Mouse (Mus musculus) bone marrow macrophage, adult 2 months (primary cell): ENCODE results near the gene Vamp8. TPM values are rescaled to one million over a fixed set of nuclear protein-coding genes. Genes with fewer than 3 reads are reported as not detected.

Experiments used
- H3K27ac ChIP-seq: 2 replicates; pipeline ENCODE4 v1.5.1; 2012; ENCODE audit warnings: low read depth, low read length; ENCODE audit not compliant: insufficient read depth
- H3K4me1 ChIP-seq: 2 replicates; pipeline ENCODE4 v1.6.1; 2012; ENCODE audit warnings: low read length; ENCODE audit not compliant: control insufficient read depth, insufficient read depth
- H3K4me3 ChIP-seq: 2 replicates; pipeline ENCODE4 v1.5.1; 2012; ENCODE audit warnings: mild to moderate bottlenecking, low read length, moderate library complexity; ENCODE audit not compliant: insufficient read depth
- CTCF ChIP-seq: IDR thresholded peaks from 2 replicates; pipeline ENCODE4 v1.5.1; 2012; ENCODE audit warnings: low read depth, mild to moderate bottlenecking, low read length, moderate library complexity
- POLR2A ChIP-seq: IDR thresholded peaks from 2 replicates; pipeline ENCODE4 v1.6.1; 2012; ENCODE audit warnings: mild to moderate bottlenecking, low read depth, low read length, borderline replicate concordance
- polyA plus RNA-seq: library from polyadenylated mRNA; stranded (reverse); fragments of >200 nt; gene quantifications from 2 replicates; pipeline ENCODE4 v1.2.4, GENCODE M21; 2012; ENCODE audit not compliant: missing spikeins, insufficient read depth, insufficient read length

Vamp8 gene
- polyA plus RNA-seq, 1 experiment = 348 TPM

DNA sequence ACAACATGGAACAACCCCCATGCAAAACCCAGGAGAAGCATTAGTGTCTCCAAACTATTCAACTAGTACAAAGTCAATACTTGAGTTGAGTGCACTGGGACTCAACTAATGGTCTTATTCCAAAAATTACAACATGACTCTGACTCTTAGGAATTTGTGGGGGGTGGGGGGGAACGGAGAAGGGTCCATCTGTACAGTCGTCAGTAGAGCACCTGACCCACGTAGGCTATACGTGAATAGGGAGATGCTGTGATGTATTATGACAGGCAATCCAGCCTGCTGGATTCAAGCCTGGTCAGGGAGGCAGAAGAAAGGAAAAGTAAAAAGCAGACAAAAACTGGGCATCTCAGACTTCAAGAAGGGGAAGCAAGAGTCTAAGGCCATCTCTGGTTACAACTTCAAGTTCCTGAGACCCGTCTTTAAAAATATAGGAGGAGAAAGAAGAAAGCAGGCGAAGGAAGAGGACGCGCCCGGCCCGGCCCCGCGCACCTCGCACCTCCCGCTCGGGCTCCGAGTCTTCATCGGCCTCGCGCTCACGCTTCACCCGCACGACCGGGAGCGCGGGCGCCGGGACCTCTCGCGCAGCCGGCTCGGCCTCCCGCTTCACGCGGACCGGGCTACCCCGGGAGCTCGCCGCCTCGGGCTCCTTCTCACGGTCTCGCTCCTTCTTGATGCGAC, 46.0 kb downstream of the Vamp8 start:
- peaks cover 24% of the 10 kb centered on the region for H3K4me1 ChIP-seq
- TF ChIP-seq POLR2A (no peak), CTCF (no peak)
- peak overlapping the region; percentile 89 for H3K4me3 ChIP-seq
- peak overlapping the region; percentile 22 for H3K27ac ChIP-seq

DNA sequence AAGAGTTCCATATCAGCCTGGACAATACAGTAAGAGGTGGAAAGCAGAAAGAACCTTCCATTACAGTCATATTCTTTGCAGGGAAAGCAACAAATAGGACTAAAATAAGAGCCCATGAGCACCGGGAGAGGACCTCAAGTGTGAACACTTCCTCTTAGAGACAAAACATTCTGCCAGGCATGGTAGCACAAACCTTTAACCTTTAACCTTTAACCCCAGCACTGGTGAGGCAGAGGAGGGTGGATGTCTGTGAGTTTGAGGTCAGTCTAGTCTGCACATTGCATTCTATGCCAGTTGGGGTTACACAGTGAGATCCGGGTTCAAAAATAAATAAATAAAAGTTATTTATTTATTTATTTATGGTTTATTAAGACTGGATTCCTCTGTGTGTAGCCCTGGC, 50.0 kb downstream of the Vamp8 start:
- TF ChIP-seq POLR2A (no peak), CTCF (no peak)
- no peak overlapping the region for H3K27ac ChIP-seq
- H3K4me3 ChIP-seq = no peak overlapping the region
- peaks cover 3% of the 10 kb centered on the region for H3K4me1 ChIP-seq

Other genes with a start within 250 kb of the Vamp8 start
- gene Atoh8, start 155.1 kb downstream of the Vamp8 start, polyA plus RNA-seq = not detected in 2 replicates
- not detected in 2 replicates for gene Sftpb, start 86.1 kb downstream of the Vamp8 start, polyA plus RNA-seq
- 19.9 and 20.2 TPM in 2 replicates for gene Usp39, start 45.5 kb downstream of the Vamp8 start, polyA plus RNA-seq
- 33.9 and 36.5 TPM in 2 replicates for gene 0610030E20Rik, start 43.4 kb downstream of the Vamp8 start, polyA plus RNA-seq
- 3.0 and 3.6 TPM in 2 replicates for gene Tmem150a, start 35.3 kb downstream of the Vamp8 start, polyA plus RNA-seq
- 97.4 and 105 TPM in 2 replicates for gene Rnf181, start 23.7 kb downstream of the Vamp8 start, polyA plus RNA-seq
- 5.3 and 10.5 TPM in 2 replicates for gene Vamp5, start 10.2 kb downstream of the Vamp8 start, polyA plus RNA-seq
- gene Ggcx, start 23.6 kb upstream of the Vamp8 start, polyA plus RNA-seq = 15.7 and 18.3 TPM in 2 replicates
- 88.0 and 88.8 TPM in 2 replicates for gene Mat2a, start 48.9 kb upstream of the Vamp8 start, polyA plus RNA-seq
- 1.3 TPM in 1 of 2 replicates, not detected in the other for gene Sh2d6, start 131.0 kb upstream of the Vamp8 start, polyA plus RNA-seq
- 788 and 835 TPM in 2 replicates for gene Capg, start 153.7 kb upstream of the Vamp8 start, polyA plus RNA-seq
- gene Elmod3, start 207.7 kb upstream of the Vamp8 start, polyA plus RNA-seq = 12.0 and 12.6 TPM in 2 replicates
- 15.7 and 21.3 TPM in 2 replicates for gene Retsat, start 207.8 kb upstream of the Vamp8 start, polyA plus RNA-seq
- 80.0 and 87.9 TPM in 2 replicates for gene Tgoln1, start 226.3 kb upstream of the Vamp8 start, polyA plus RNA-seq